Mouse (Mus musculus): Measurements from ENCODE around the gene Ahrr. TPM values are rescaled to one million over a fixed set of nuclear protein-coding genes. Genes with fewer than 3 reads are reported as not detected.

Gene Ahrr
- total and polyA plus RNA-seq, 3 experiments: 0.11 TPM; not detected in 2

- no peak for DNase-seq (ENCODE audit: low spot score)
- no peaks in the 10 kb centered on the region for H3K9me3 ChIP-seq (replicated peaks)
- H3K4me3 ChIP-seq (ENCODE audit: low read depth, low read length): no peak overlapping the region
- TF ChIP-seq TAL1 (conservative IDR thresholded peaks at IDR 0.05; ENCODE audit: low read depth, low read length) (no peak), POLR2AphosphoS5 (IDR thresholded peaks at IDR 0.05; ENCODE audit: insufficient replicate concordance, low read depth, low read length) (no peak)
- peaks cover 15% of the 10 kb centered on the region for H3K4me1 ChIP-seq (ENCODE audit: insufficient read depth, low read depth, low read length)
- H3K36me3 ChIP-seq (replicated peaks): peaks cover 56% of the 10 kb centered on the region
- ATAC-seq (ENCODE audit: extremely low read depth, insufficient number of reproducible peaks, low FRiP score, poor library complexity, severe bottlenecking): no peak
- H3K27me3 ChIP-seq (ENCODE audit: insufficient read depth, low read length): peaks cover under 1% of the 10 kb centered on the region; the same call in 1 of the 2 replicates
Measured at GRCm38 (mm10) chr13:74169446-74170164, 122.5 kb downstream of the Ahrr start.

DNA sequence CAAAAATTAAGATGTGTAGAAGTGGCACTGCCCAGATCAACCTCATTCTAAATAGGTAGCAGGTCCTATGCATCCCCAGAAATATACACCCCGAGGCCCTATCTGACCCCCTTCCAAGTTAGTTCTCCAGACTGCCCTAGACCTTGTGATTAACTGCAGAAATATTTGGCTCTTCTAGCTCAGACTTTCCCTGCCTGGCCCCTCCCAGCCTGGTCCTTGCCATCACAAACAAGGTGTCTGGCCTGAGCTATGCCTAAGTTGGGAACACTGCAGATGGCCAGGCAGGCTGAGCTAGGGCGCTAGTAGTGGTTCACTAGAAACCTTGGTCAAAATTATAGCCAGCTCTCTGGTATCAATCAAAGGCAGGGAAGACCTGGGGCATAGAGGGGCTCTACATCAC, 124.6 kb downstream of the Ahrr start:
- peaks cover 16% of the 10 kb centered on the region for H3K27me3 ChIP-seq (ENCODE audit: insufficient read depth, low read length)
- H3K36me3 ChIP-seq (replicated peaks): peaks cover 35% of the 10 kb centered on the region
- no peak for TF ChIP-seq GATA1 (IDR thresholded peaks at IDR 0.05; ENCODE audit: borderline replicate concordance, low read length)
- no peak for TF ChIP-seq CTCF (IDR thresholded peaks at IDR 0.05; ENCODE audit: low read depth, low read length)
- no peak for TF ChIP-seq POLR2AphosphoS5 (IDR thresholded peaks at IDR 0.05; ENCODE audit: insufficient replicate concordance, low read depth, low read length)
- no peak for TF ChIP-seq TAL1 (conservative IDR thresholded peaks at IDR 0.05; ENCODE audit: low read depth, low read length)
- TF ChIP-seq GATA2 (IDR thresholded peaks at IDR 0.05; ENCODE audit: borderline replicate concordance, low read depth, low read length): no peak
- DNase-seq (ENCODE audit: low spot score) (no peak), ATAC-seq (ENCODE audit: extremely low read depth, insufficient number of reproducible peaks, low FRiP score, poor library complexity, severe bottlenecking) (no peak)
- H3K4me1 ChIP-seq (ENCODE audit: insufficient read depth, low read depth, low read length): peaks cover 15% of the 10 kb centered on the region
- H3K4me3 ChIP-seq (ENCODE audit: low read depth, low read length): no peak overlapping the region
- no peaks in the 10 kb centered on the region for H3K9me3 ChIP-seq (replicated peaks)

- no peak for TF ChIP-seq TAL1 (conservative IDR thresholded peaks at IDR 0.05; ENCODE audit: low read depth, low read length)
- TF ChIP-seq GATA2 (IDR thresholded peaks at IDR 0.05; ENCODE audit: borderline replicate concordance, low read depth, low read length): no peak
- TF ChIP-seq CTCF (IDR thresholded peaks at IDR 0.05; ENCODE audit: low read depth, low read length): no peak
- no peak for TF ChIP-seq GATA1 (IDR thresholded peaks at IDR 0.05; ENCODE audit: borderline replicate concordance, low read length)
- TF ChIP-seq POLR2AphosphoS5 (IDR thresholded peaks at IDR 0.05; ENCODE audit: insufficient replicate concordance, low read depth, low read length): no peak
- H3K36me3 ChIP-seq (replicated peaks): peaks cover 33% of the 10 kb centered on the region
- peaks cover 15% of the 10 kb centered on the region for H3K4me1 ChIP-seq (ENCODE audit: insufficient read depth, low read depth, low read length)
- peaks cover 16% of the 10 kb centered on the region for H3K27me3 ChIP-seq (ENCODE audit: insufficient read depth, low read length)
- peak overlapping the region; percentile 62; the same call in 1 of the 2 replicates for H3K4me3 ChIP-seq (ENCODE audit: low read depth, low read length)
- H3K9me3 ChIP-seq (replicated peaks): no peaks in the 10 kb centered on the region
- no peak for DNase-seq (ENCODE audit: low spot score)
- no peak for ATAC-seq (ENCODE audit: extremely low read depth, insufficient number of reproducible peaks, low FRiP score, poor library complexity, severe bottlenecking)
Measured at GRCm38 (mm10) chr13:74167057-74167413, 125.1 kb downstream of the Ahrr start.

DNA sequence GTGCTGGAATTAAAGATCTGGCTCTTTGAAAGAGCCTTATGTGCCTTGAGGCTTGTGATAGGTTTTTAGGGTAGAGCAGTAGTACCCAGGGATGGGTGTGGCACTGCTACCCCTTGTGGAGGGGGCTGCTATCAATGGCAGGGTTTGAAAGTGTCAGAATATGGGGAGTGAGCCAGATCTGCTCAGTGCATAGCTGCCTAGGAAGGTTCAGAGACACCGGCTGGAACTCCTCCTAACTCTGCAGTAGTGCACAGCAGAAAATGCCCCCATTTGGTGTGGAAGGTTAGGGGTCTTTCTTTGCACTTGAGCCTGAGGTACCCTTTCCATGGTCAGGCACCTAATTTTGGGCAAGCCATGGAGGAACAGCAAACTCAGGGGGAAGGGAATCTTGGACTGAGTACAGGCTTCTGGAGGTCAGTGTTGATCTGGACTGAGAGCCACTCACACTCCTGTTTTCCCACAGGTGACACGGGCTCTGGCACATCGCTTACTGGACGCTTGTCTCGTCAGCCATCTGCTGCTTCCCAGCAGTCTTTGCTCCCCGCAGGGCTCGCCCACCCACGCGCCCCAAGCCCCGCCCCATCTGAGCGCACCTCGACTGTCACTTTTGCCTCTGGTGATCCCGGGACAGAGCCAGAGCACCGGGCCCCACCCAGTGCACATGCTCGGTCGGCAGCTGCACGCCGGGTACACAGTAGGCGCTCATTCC, 125.6 kb downstream of the Ahrr start:
- Histone ChIP-seq H3K27me3 (ENCODE audit: insufficient read depth, low read length) (peaks cover 16% of the 10 kb centered on the region), H3K4me3 (ENCODE audit: low read depth, low read length) (peak overlapping the region; percentile 62; the same call in 1 of the 2 replicates), H3K36me3 (replicated peaks) (peaks cover 27% of the 10 kb centered on the region), H3K4me1 (ENCODE audit: insufficient read depth, low read depth, low read length) (peaks cover 15% of the 10 kb centered on the region), H3K9me3 (replicated peaks) (no peaks in the 10 kb centered on the region)
- DNase-seq (ENCODE audit: low spot score) (peak; percentile 62), ATAC-seq (ENCODE audit: extremely low read depth, insufficient number of reproducible peaks, low FRiP score, poor library complexity, severe bottlenecking) (peak; percentile 80)
- no peak for TF ChIP-seq GATA1 (IDR thresholded peaks at IDR 0.05; ENCODE audit: borderline replicate concordance, low read length)
- no peak for TF ChIP-seq CTCF (IDR thresholded peaks at IDR 0.05; ENCODE audit: low read depth, low read length)
- TF ChIP-seq GATA2 (IDR thresholded peaks at IDR 0.05; ENCODE audit: borderline replicate concordance, low read depth, low read length): no peak
- no peak for TF ChIP-seq POLR2AphosphoS5 (IDR thresholded peaks at IDR 0.05; ENCODE audit: insufficient replicate concordance, low read depth, low read length)
- TF ChIP-seq TAL1 (conservative IDR thresholded peaks at IDR 0.05; ENCODE audit: low read depth, low read length): no peak

Other genes with a start within 250 kb of the Ahrr start
- gene Cep72, start 230.0 kb downstream of the Ahrr start, total RNA-seq (2014; fragmentation: Nextera tagmentation): 14.4 and 16.3 TPM in 2 replicates
- 10.6 and 11.2 TPM in 2 replicates for gene Cep72, start 230.0 kb downstream of the Ahrr start, total RNA-seq (2017)
- gene Cep72, start 230.0 kb downstream of the Ahrr start, polyA plus RNA-seq (2012): 1.1 and 3.4 TPM in 2 replicates
- not detected in 2 replicates for gene Slc9a3, start 170.9 kb downstream of the Ahrr start, total RNA-seq (2014; fragmentation: Nextera tagmentation)
- 0.06 and 0.11 TPM in 2 replicates for gene Slc9a3, start 170.9 kb downstream of the Ahrr start, total RNA-seq (2017)
- gene Slc9a3, start 170.9 kb downstream of the Ahrr start, polyA plus RNA-seq (2012): not detected in 2 replicates
- 34.3 and 39.1 TPM in 2 replicates for gene Exoc3, start 83.6 kb downstream of the Ahrr start, total RNA-seq (2014; fragmentation: Nextera tagmentation)
- 43.7 and 46.7 TPM in 2 replicates for gene Exoc3, start 83.6 kb downstream of the Ahrr start, total RNA-seq (2017)
- 7.9 and 26.6 TPM in 2 replicates for gene Exoc3, start 83.6 kb downstream of the Ahrr start, polyA plus RNA-seq (2012)
- 43.5 and 49.6 TPM in 2 replicates for gene Pdcd6, start 25.2 kb upstream of the Ahrr start, total RNA-seq (2014; fragmentation: Nextera tagmentation)
- 169 and 170 TPM in 2 replicates for gene Pdcd6, start 25.2 kb upstream of the Ahrr start, total RNA-seq (2017)
- 40.7 and 46.1 TPM in 2 replicates for gene Pdcd6, start 25.2 kb upstream of the Ahrr start, polyA plus RNA-seq (2012)
- 126 and 132 TPM in 2 replicates for gene Sdha, start 57.9 kb upstream of the Ahrr start, total RNA-seq (2014; fragmentation: Nextera tagmentation)
- 219 and 260 TPM in 2 replicates for gene Sdha, start 57.9 kb upstream of the Ahrr start, total RNA-seq (2017)
- 45.0 and 58.9 TPM in 2 replicates for gene Sdha, start 57.9 kb upstream of the Ahrr start, polyA plus RNA-seq (2012)
- gene Ccdc127, start 58.0 kb upstream of the Ahrr start, total RNA-seq (2014; fragmentation: Nextera tagmentation): 81.4 and 83.9 TPM in 2 replicates
- gene Ccdc127, start 58.0 kb upstream of the Ahrr start, total RNA-seq (2017): 43.6 and 60.4 TPM in 2 replicates
- gene Ccdc127, start 58.0 kb upstream of the Ahrr start, polyA plus RNA-seq (2012): 0.54 and 0.65 TPM in 2 replicates
- not detected in 2 replicates for gene Lrrc14b, start 71.7 kb upstream of the Ahrr start, total RNA-seq (2014; fragmentation: Nextera tagmentation)
- gene Lrrc14b, start 71.7 kb upstream of the Ahrr start, total RNA-seq (2017): 0.17 TPM in 1 of 2 replicates, not detected in the other
- not detected in 2 replicates for gene Lrrc14b, start 71.7 kb upstream of the Ahrr start, polyA plus RNA-seq (2012)
- gene Zfp72, start 98.5 kb upstream of the Ahrr start, total RNA-seq (2014; fragmentation: Nextera tagmentation): 0.15 and 0.53 TPM in 2 replicates
- 0.46 and 1.4 TPM in 2 replicates for gene Zfp72, start 98.5 kb upstream of the Ahrr start, total RNA-seq (2017)
- 0.02 and 0.04 TPM in 2 replicates for gene Zfp72, start 98.5 kb upstream of the Ahrr start, polyA plus RNA-seq (2012)
- gene Ftl1-ps1, start 107.4 kb upstream of the Ahrr start, total RNA-seq (2014; fragmentation: Nextera tagmentation): 42.8 and 47.3 TPM in 2 replicates
- gene Ftl1-ps1, start 107.4 kb upstream of the Ahrr start, total RNA-seq (2017): 88.3 and 102 TPM in 2 replicates
- 16.0 and 25.7 TPM in 2 replicates for gene Ftl1-ps1, start 107.4 kb upstream of the Ahrr start, polyA plus RNA-seq (2012)
- gene Zfp825, start 201.7 kb upstream of the Ahrr start, total RNA-seq (2014; fragmentation: Nextera tagmentation): 16.8 and 22.9 TPM in 2 replicates
- gene Zfp825, start 201.7 kb upstream of the Ahrr start, total RNA-seq (2017): 15.2 and 17.4 TPM in 2 replicates
- 0.42 and 0.48 TPM in 2 replicates for gene Zfp825, start 201.7 kb upstream of the Ahrr start, polyA plus RNA-seq (2012)